ENCODE assay signal across 17 mouse cellular contexts in the genomic region with DNA sequence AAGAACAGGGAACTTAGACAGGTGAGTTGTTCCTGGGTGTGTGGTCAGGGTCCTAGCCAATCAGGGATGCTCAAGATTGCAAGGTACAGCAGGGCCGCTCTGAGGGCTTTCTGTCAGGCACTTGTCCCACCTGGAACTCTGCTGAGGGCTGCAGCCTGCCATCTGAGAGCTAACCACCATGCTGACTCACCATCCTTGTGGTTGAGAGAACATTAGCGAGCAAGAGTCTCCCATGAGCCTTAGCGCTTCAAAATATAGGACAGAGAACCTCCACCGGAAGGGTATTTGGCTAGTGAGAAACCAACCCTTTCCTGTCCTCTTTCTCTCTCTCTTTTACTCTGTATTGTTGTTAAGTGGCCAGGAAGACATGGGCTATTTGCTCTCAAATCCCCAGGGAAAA.
DNase-seq lines count a peak whose midpoint lies in the region; ATAC-seq and TF ChIP-seq lines count a peak whose summit lies in the region.
"Had no signal": no experiment of that assay in that cellular context is flagged by ENCODE, and none has a peak within 500 bp of the region (broad histone marks: within the 10 kb centered on the region; RNA-seq: fewer than 3 reads in every experiment).

No protein-coding gene starts in this region.

- peak; percentile 76 to 79 for ATAC-seq in hematopoietic stem cell, adult 5-6 weeks (replicated peaks in 1 of 2; ENCODE audit: insufficient read depth in 1 of 2, low FRiP score in 2 of 2, low TSS enrichment in 1 of 2, low read depth in 1 of 2, poor library complexity in 2 of 2, severe bottlenecking in 2 of 2)
- no peak for ATAC-seq in hindbrain, embryonic 16.5 days
- no peak for ATAC-seq in forebrain, embryonic 14.5 days
- ATAC-seq in midbrain, embryonic 11.5 days (ENCODE audit: low FRiP score) = no peak
- ATAC-seq: forebrain, postnatal 0 days; midbrain, embryonic 15.5 days had no signal

- no peaks in the 10 kb centered on the region for H3K36me3 ChIP-seq in small intestine, adult 2 months (ENCODE audit: control insufficient read depth, insufficient read depth, low read length)
- H3K36me3 ChIP-seq in hindbrain, embryonic 16.5 days (ENCODE audit: control insufficient read depth, insufficient read depth, low read length) = no peaks in the 10 kb centered on the region
- H3K36me3 ChIP-seq in forebrain, embryonic 14.5 days (ENCODE audit: control insufficient read depth, insufficient read depth, low read length) = no peaks in the 10 kb centered on the region
- H3K36me3 ChIP-seq in midbrain, embryonic 11.5 days (ENCODE audit: control insufficient read depth, insufficient read depth, low read length) = no peaks in the 10 kb centered on the region
- H3K36me3 ChIP-seq: heart, embryonic 10.5 days; limb, embryonic 15.5 days; midbrain, embryonic 15.5 days had no signal

- no peak overlapping the region for H3K4me3 ChIP-seq in small intestine, adult 2 months (ENCODE audit: low read depth, low read length)
- H3K4me3 ChIP-seq in hindbrain, embryonic 16.5 days (ENCODE audit: low read length) = no peak overlapping the region
- no peak overlapping the region for H3K4me3 ChIP-seq in forebrain, embryonic 14.5 days (ENCODE audit: low read depth, low read length)
- no peak overlapping the region for H3K4me3 ChIP-seq in midbrain, embryonic 11.5 days (ENCODE audit: low read depth, low read length)
- H3K4me3 ChIP-seq: heart, embryonic 10.5 days; limb, embryonic 15.5 days; midbrain, embryonic 15.5 days had no signal

- no peaks in the 10 kb centered on the region for H3K4me1 ChIP-seq in small intestine, adult 2 months (ENCODE audit: control insufficient read depth, insufficient read depth, insufficient read length, low read length)
- no peaks in the 10 kb centered on the region for H3K4me1 ChIP-seq in hindbrain, embryonic 16.5 days (ENCODE audit: control insufficient read depth, insufficient read depth, low read depth, low read length)
- no peaks in the 10 kb centered on the region for H3K4me1 ChIP-seq in forebrain, embryonic 14.5 days (ENCODE audit: control insufficient read depth, insufficient read depth, low read length)
- H3K4me1 ChIP-seq in midbrain, embryonic 11.5 days (ENCODE audit: control insufficient read depth, insufficient read depth, low read length) = no peaks in the 10 kb centered on the region
- H3K4me1 ChIP-seq: heart, embryonic 10.5 days; limb, embryonic 15.5 days; midbrain, embryonic 15.5 days had no signal

- H3K4me2 ChIP-seq in hindbrain, embryonic 16.5 days (ENCODE audit: low read length) = no peak overlapping the region
- no peak overlapping the region for H3K4me2 ChIP-seq in forebrain, embryonic 14.5 days (ENCODE audit: low read length)
- H3K4me2 ChIP-seq in midbrain, embryonic 11.5 days = no peak overlapping the region
- H3K4me2 ChIP-seq: limb, embryonic 15.5 days; lung, embryonic 14.5 days; midbrain, embryonic 15.5 days had no signal

- no peaks in the 10 kb centered on the region for H3K9me3 ChIP-seq in hindbrain, embryonic 16.5 days (ENCODE audit: control insufficient read depth, low read length)
- no peaks in the 10 kb centered on the region for H3K9me3 ChIP-seq in forebrain, embryonic 14.5 days (replicated peaks; ENCODE audit: control insufficient read depth, low read length)
- no peaks in the 10 kb centered on the region for H3K9me3 ChIP-seq in midbrain, embryonic 11.5 days (ENCODE audit: control insufficient read depth, low read length)
- H3K9me3 ChIP-seq: heart, embryonic 10.5 days; limb, embryonic 15.5 days; midbrain, embryonic 15.5 days had no signal

- WGBS in small intestine, adult 2 months = 72% methylated on average over 4 of the region's 4 CpGs
- WGBS in hindbrain, embryonic 16.5 days = 83% methylated on average over 4 of the region's 4 CpGs
- 85% methylated on average over 4 of the region's 4 CpGs for WGBS in forebrain, embryonic 14.5 days
- 86% methylated on average over 4 of the region's 4 CpGs for WGBS in midbrain, embryonic 11.5 days

- no peak overlapping the region for H3K9ac ChIP-seq in hindbrain, embryonic 16.5 days (ENCODE audit: low read depth, low read length)
- no peak overlapping the region for H3K9ac ChIP-seq in forebrain, embryonic 14.5 days (ENCODE audit: low read length)
- H3K9ac ChIP-seq in midbrain, embryonic 11.5 days (ENCODE audit: low read length) = no peak overlapping the region
- H3K9ac ChIP-seq: forebrain, postnatal 0 days; limb, embryonic 15.5 days; lung, embryonic 14.5 days; midbrain, embryonic 15.5 days had no signal

- H3K27me3 ChIP-seq in small intestine, adult 2 months (ENCODE audit: control insufficient read depth, insufficient read depth, low read length) = no peaks in the 10 kb centered on the region
- H3K27me3 ChIP-seq in hindbrain, embryonic 16.5 days (replicated peaks; ENCODE audit: control insufficient read depth, insufficient read depth, low read length) = no peaks in the 10 kb centered on the region
- no peaks in the 10 kb centered on the region for H3K27me3 ChIP-seq in forebrain, embryonic 14.5 days (replicated peaks; ENCODE audit: control insufficient read depth, insufficient read depth, low read length)
- no peaks in the 10 kb centered on the region for H3K27me3 ChIP-seq in midbrain, embryonic 11.5 days (ENCODE audit: control insufficient read depth, insufficient read depth, low read length)
- H3K27me3 ChIP-seq: limb, embryonic 15.5 days; midbrain, embryonic 15.5 days had no signal

- no peak for TF ChIP-seq CTCF in small intestine, adult 2 months (IDR thresholded peaks at IDR 0.05; ENCODE audit: extremely low read depth, insufficient read length, insufficient replicate concordance, low read depth, low read length)

- 0 out of 2 replicates have a peak overlapping the region, but pooled peaks have one; percentile 32 for H3K27ac ChIP-seq in small intestine, adult 2 months (ENCODE audit: insufficient read depth, low read depth, low read length)
- H3K27ac ChIP-seq in hindbrain, embryonic 16.5 days (ENCODE audit: low read depth, low read length) = no peak overlapping the region
- H3K27ac ChIP-seq in forebrain, embryonic 14.5 days (ENCODE audit: low read depth, low read length) = no peak overlapping the region
- no peak overlapping the region for H3K27ac ChIP-seq in midbrain, embryonic 11.5 days (ENCODE audit: low read depth, low read length)
- H3K27ac ChIP-seq: heart, embryonic 10.5 days; limb, embryonic 15.5 days; midbrain, embryonic 15.5 days had no signal

- peak; percentile 35 to 48 for DNase-seq in spleen, postnatal 36 days (ENCODE audit: low spot score in 2 of 2)
- no peak for DNase-seq in spleen, postnatal 14 days (ENCODE audit: low spot score in 2 of 2)
- DNase-seq in forebrain, embryonic 14.5 days (ENCODE audit: low spot score) = no peak
- no peak for DNase-seq in frontal cortex, adult 2 months (ENCODE audit: extremely low spot score in 1 of 2, low spot score in 1 of 2)
- no peak for DNase-seq in midbrain, embryonic 11.5 days (ENCODE audit: low spot score, missing footprints)
- DNase-seq: cerebellum, adult 11 months; forebrain, postnatal 0 days; heart, postnatal 4 days; kidney, adult 11 months; kidney, postnatal 36 days; lung, embryonic 14.5 days had no signal

- no peak for TF ChIP-seq POLR2A in small intestine, adult 2 months (IDR thresholded peaks at IDR 0.05; ENCODE audit: low read depth, low read length)

Comparison
In these comparisons a context has a peak if more than half of its experiments do, and no peak if none do; other contexts are left out.
1. DNase-seq: peak in spleen, postnatal 36 days (2 of 2); none in spleen, postnatal 14 days (0 of 2), forebrain, embryonic 14.5 days (single experiment), frontal cortex, adult 2 months (0 of 2) and midbrain, embryonic 11.5 days (single experiment).
2. ATAC-seq: peak in hematopoietic stem cell, adult 5-6 weeks (2 of 2); none in hindbrain, embryonic 16.5 days (single experiment), forebrain, embryonic 14.5 days (single experiment) and midbrain, embryonic 11.5 days (single experiment).